In genomic region chr6:145852708-145853107, GRCm38 (mm10) we compare ENCODE assay signal across 23 mouse cellular contexts.
"Had no signal": no experiment of that assay in that cellular context is flagged by ENCODE, and none has a peak within 500 bp of the region (broad histone marks: within the 10 kb centered on the region; RNA-seq: fewer than 3 reads in every experiment).

No protein-coding gene starts in this region.

- H3K27ac ChIP-seq: heart, adult 2 months; heart, embryonic 13.5 days; heart, embryonic 15.5 days; hindbrain, embryonic 13.5 days; hindbrain, embryonic 15.5 days; hindbrain, postnatal 0 days; intestine, embryonic 15.5 days; left cerebral cortex, adult 2 months; limb, embryonic 10.5 days; limb, embryonic 12.5 days; liver, embryonic 12.5 days; liver, embryonic 14.5 days had no signal

- H3K4me3 ChIP-seq: heart, adult 2 months; heart, embryonic 13.5 days; heart, embryonic 15.5 days; hindbrain, embryonic 13.5 days; hindbrain, embryonic 15.5 days; intestine, embryonic 15.5 days; left cerebral cortex, adult 2 months; limb, embryonic 10.5 days; limb, embryonic 12.5 days; liver, embryonic 12.5 days had no signal

- DNase-seq: gastrocnemius, postnatal 14 days; gastrocnemius, postnatal 36 days; heart, adult 2 months; heart, postnatal 14 days; heart, postnatal 36 days; kidney, adult 18-20 months; kidney, adult 8-10 months; kidney, postnatal 10 days; kidney, postnatal 25 days; kidney, postnatal 4 days; layer of hippocampus, adult 9-11 months had no signal

- ATAC-seq: hindbrain, postnatal 0 days; intestine, embryonic 15.5 days; intestine, postnatal 0 days; liver, embryonic 12.5 days had no signal
